Mouse (Mus musculus) heart, embryonic 11.5 days (tissue): ENCODE results near the gene Ptpa. TPM values are rescaled to one million over a fixed set of nuclear protein-coding genes. Genes with fewer than 3 reads are reported as not detected.
A peak's percentile ranks its signal among the peaks of the same experiment; 100 is the strongest.

ENCODE experiments used
- ATAC-seq: fragments of 200-750 bp; cut with Nextera tagmentation; replicated peaks from 2 replicates; pipeline ENCODE4 v1.8.0; 2017; ENCODE audit warnings: moderate library complexity; ENCODE audit not compliant: insufficient number of reproducible peaks, low FRiP score, low TSS enrichment
- H3K27ac ChIP-seq: fragments of 300-500 bp; sonication (generic); 2 replicates; pipeline ENCODE4 v1.5.1; 2014; ENCODE audit warnings: mild to moderate bottlenecking, low read depth, low read length
- H3K27me3 ChIP-seq: fragments of 300-500 bp; sonication (generic); 2 replicates; pipeline ENCODE4 v1.6.1; 2014; ENCODE audit warnings: mild to moderate bottlenecking, low read length, mixed read lengths; ENCODE audit not compliant: control insufficient read depth, insufficient read depth
- H3K36me3 ChIP-seq: fragments of 300-500 bp; sonication (generic); 2 replicates; pipeline ENCODE4 v1.6.1; 2014; ENCODE audit warnings: mild to moderate bottlenecking, low read length, moderate library complexity, mixed read lengths; ENCODE audit not compliant: control insufficient read depth, insufficient read depth
- H3K4me1 ChIP-seq: fragments of 300-500 bp; sonication (generic); 2 replicates; pipeline ENCODE4 v1.6.1; 2014; ENCODE audit warnings: low read length; ENCODE audit not compliant: control insufficient read depth, insufficient read depth
- H3K4me2 ChIP-seq: fragments of 300-500 bp; sonication (generic); 2 replicates; pipeline ENCODE4 v1.6.1; 2014; ENCODE audit warnings: mild to moderate bottlenecking, moderate library complexity
- H3K4me3 ChIP-seq: fragments of 300-500 bp; sonication (generic); 2 replicates; pipeline ENCODE4 v1.5.1; 2014; ENCODE audit warnings: low read depth, low read length
- H3K9ac ChIP-seq: fragments of 300-500 bp; sonication (generic); 2 replicates; pipeline ENCODE4 v1.6.1; 2014; ENCODE audit warnings: mild to moderate bottlenecking, low read depth, low read length, moderate library complexity
- H3K9me3 ChIP-seq: fragments of 300-500 bp; sonication (generic); replicated peaks from 2 replicates; pipeline ENCODE4 v1.6.1; 2016; ENCODE audit warnings: low read length; ENCODE audit not compliant: control insufficient read depth
- WGBS: fragments of 180-500 bp; shearing (Covaris S2); extraction: QIAGEN DNeasy Blood & Tissue Kit; methylation state at CpG from one replicate; pipeline ENCODE4 v1.1.7; 2014; ENCODE audit not compliant: insufficient replicate concordance; 5-methylcytosine and 5-hydroxymethylcytosine counted together
- polyA plus RNA-seq: library from polyadenylated mRNA; unstranded; fragments of >200 nt; fragmentation: Nextera tagmentation; extraction: Ambion mirVana; gene quantifications from 2 replicates; pipeline ENCODE4 v1.2.1, GENCODE M21; 2014

Ptpa gene
- polyA plus RNA-seq: 50.3 and 63.5 TPM in 2 replicates

- Histone ChIP-seq H3K9me3 (no peaks in the 10 kb centered on the region), H3K9ac (peak within 1 kb of the TSS; percentile 99), H3K27me3 (no peaks in the 10 kb centered on the region), H3K4me3 (peak within 1 kb of the TSS; percentile 93), H3K36me3 (0 out of 2 replicates have a peak, but pooled peaks cover 4% of the 10 kb centered on the region), H3K4me2 (peak within 1 kb of the TSS; percentile 90), H3K27ac (peak within 1 kb of the TSS; percentile 99), H3K4me1 (peaks cover 23% of the 10 kb centered on the region)
- under 1% methylated on average over 66 of the region's 67 CpGs for WGBS
- ATAC-seq: peak; percentile 87
These were observed at the start of gene Ptpa for GRCm38 (mm10) chr2:30415936-30416648. TSS of gene Ptpa (plus strand) at chr2:30416039.

GRCm38 (mm10) chr2:30366203-30366602 lies 49.6 kb upstream of the Ptpa start:
- H3K9ac ChIP-seq: no peak overlapping the region
- H3K27me3 ChIP-seq: no peaks in the 10 kb centered on the region
- H3K4me3 ChIP-seq: no peak overlapping the region
- peaks cover 33% of the 10 kb centered on the region for H3K36me3 ChIP-seq
- no peaks in the 10 kb centered on the region; the same call in 1 of the 2 replicates for H3K9me3 ChIP-seq
- 68% methylated on average over 5 of the region's 5 CpGs for WGBS
- H3K27ac ChIP-seq: no peak overlapping the region
- H3K4me1 ChIP-seq: peaks cover 15% of the 10 kb centered on the region
- ATAC-seq: no peak
- 0 out of 2 replicates have a peak overlapping the region, but pooled peaks have one; percentile 9 for H3K4me2 ChIP-seq

GRCm38 (mm10) chr2:30371544-30371943 lies 44.3 kb upstream of the Ptpa start:
- peaks cover 65% of the 10 kb centered on the region for H3K36me3 ChIP-seq
- no peak overlapping the region for H3K4me2 ChIP-seq
- no peak overlapping the region for H3K27ac ChIP-seq
- H3K4me1 ChIP-seq: no peaks in the 10 kb centered on the region; the same call in 1 of the 2 replicates
- no peaks in the 10 kb centered on the region for H3K27me3 ChIP-seq
- H3K9ac ChIP-seq: no peak overlapping the region
- no peaks in the 10 kb centered on the region for H3K9me3 ChIP-seq
- no peak for ATAC-seq
- WGBS: 91% methylated on average over 8 of the region's 8 CpGs
- no peak overlapping the region for H3K4me3 ChIP-seq

GRCm38 (mm10) chr2:30372726-30373125 lies 43.1 kb upstream of the Ptpa start:
- Histone ChIP-seq H3K4me3 (no peak overlapping the region), H3K36me3 (peaks cover 59% of the 10 kb centered on the region), H3K4me1 (no peaks in the 10 kb centered on the region), H3K27me3 (no peaks in the 10 kb centered on the region), H3K9ac (no peak overlapping the region), H3K4me2 (no peak overlapping the region), H3K9me3 (no peaks in the 10 kb centered on the region), H3K27ac (no peak overlapping the region)
- 96% methylated on average over 5 of the region's 5 CpGs for WGBS
- ATAC-seq: no peak

- no peak overlapping the region for H3K4me3 ChIP-seq
- no peaks in the 10 kb centered on the region for H3K9me3 ChIP-seq
- H3K4me2 ChIP-seq: no peak overlapping the region
- 94% methylated on average over 10 of the region's 10 CpGs for WGBS
- H3K27me3 ChIP-seq: no peaks in the 10 kb centered on the region
- H3K4me1 ChIP-seq: no peaks in the 10 kb centered on the region
- H3K36me3 ChIP-seq: peaks cover 55% of the 10 kb centered on the region
- no peak overlapping the region for H3K9ac ChIP-seq
- H3K27ac ChIP-seq: no peak overlapping the region
- ATAC-seq: no peak
These were observed 39.9 kb upstream of the Ptpa start for GRCm38 (mm10) chr2:30375893-30376292.

GRCm38 (mm10) chr2:30377721-30378120 lies 38.1 kb upstream of the Ptpa start:
- Histone ChIP-seq H3K4me1 (no peaks in the 10 kb centered on the region), H3K36me3 (peaks cover 51% of the 10 kb centered on the region), H3K4me3 (no peak overlapping the region), H3K9me3 (no peaks in the 10 kb centered on the region), H3K27me3 (no peaks in the 10 kb centered on the region), H3K9ac (no peak overlapping the region), H3K4me2 (no peak overlapping the region), H3K27ac (no peak overlapping the region)
- ATAC-seq: 0 out of 2 replicates have a peak, but pooled peaks have one; percentile 24
- 77% methylated on average over 5 of the region's 5 CpGs for WGBS

- Histone ChIP-seq H3K9ac (no peak overlapping the region), H3K27me3 (no peaks in the 10 kb centered on the region), H3K9me3 (no peaks in the 10 kb centered on the region), H3K27ac (no peak overlapping the region), H3K4me1 (no peaks in the 10 kb centered on the region), H3K4me2 (no peak overlapping the region), H3K4me3 (no peak overlapping the region), H3K36me3 (peaks cover 45% of the 10 kb centered on the region)
- no peak for ATAC-seq
- WGBS: 82% methylated on average over 7 of the region's 7 CpGs
These were observed 36.5 kb upstream of the Ptpa start for GRCm38 (mm10) chr2:30379307-30379706.

- 84% methylated on average over 10 of the region's 10 CpGs for WGBS
- H3K27me3 ChIP-seq: no peaks in the 10 kb centered on the region
- H3K4me2 ChIP-seq: peak overlapping the region; percentile 27; the same call in 1 of the 2 replicates
- H3K4me3 ChIP-seq: no peak overlapping the region
- H3K4me1 ChIP-seq: no peaks in the 10 kb centered on the region
- H3K36me3 ChIP-seq: peaks cover 42% of the 10 kb centered on the region
- no peak overlapping the region for H3K9ac ChIP-seq
- no peak; the same call in 1 of the 2 replicates for ATAC-seq
- no peaks in the 10 kb centered on the region for H3K9me3 ChIP-seq
- H3K27ac ChIP-seq: peak overlapping the region; percentile 54; the same call in 1 of the 2 replicates
These were observed 35.1 kb upstream of the Ptpa start for GRCm38 (mm10) chr2:30380564-30381376.
